ENCODE assay signal across 8 mouse cellular contexts in the genomic region with DNA sequence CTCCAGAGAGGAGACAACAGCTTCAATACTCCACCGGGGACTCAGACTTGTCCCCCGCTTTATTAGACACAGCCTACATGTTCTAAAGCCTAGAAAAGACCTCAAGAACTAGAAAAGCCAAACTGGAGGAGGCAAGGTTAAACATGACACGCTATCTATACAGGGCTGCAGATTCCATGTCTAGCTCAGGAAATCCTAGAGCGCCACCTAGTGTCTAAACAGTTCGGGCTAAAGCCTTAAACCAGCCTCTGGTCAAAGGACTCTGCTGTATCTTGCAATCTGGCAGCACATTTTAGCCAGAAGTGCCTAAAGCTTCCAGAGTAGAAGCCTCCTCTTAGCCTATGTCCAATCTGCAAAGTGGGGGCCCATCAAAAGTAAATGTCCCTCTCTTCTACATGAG. TPM values are rescaled to one million over a fixed set of nuclear protein-coding genes. Genes with fewer than 3 reads are reported as not detected.
DNase-seq lines count a peak whose midpoint lies in the region; ATAC-seq and TF ChIP-seq lines count a peak whose summit lies in the region.

No protein-coding gene starts in this region.

- H3K27me3 ChIP-seq in intestine, postnatal 0 days (replicated peaks; ENCODE audit: control insufficient read depth, insufficient read depth, low read length) = no peaks in the 10 kb centered on the region
- H3K27me3 ChIP-seq in midbrain, embryonic 10.5 days (ENCODE audit: low read depth, poor library complexity, severe bottlenecking) = no peaks in the 10 kb centered on the region

- intact Hi-C loops in gastrocnemius, postnatal 14 days (cut with DNase I; ENCODE audit: low total_unique reads) = no loop called here
- intact Hi-C loops in left cerebral cortex, postnatal 36 days (cut with DNase I) = loop anchor here (2.0 to 10.0 kb wide), 3 partner anchors 79 to 477 kb away; no protein-coding TSS in a partner anchor

- H3K9me3 ChIP-seq in intestine, postnatal 0 days (ENCODE audit: control insufficient read depth) = no peaks in the 10 kb centered on the region
- H3K9me3 ChIP-seq in midbrain, embryonic 10.5 days (replicated peaks) = no peaks in the 10 kb centered on the region

- H3K36me3 ChIP-seq in intestine, postnatal 0 days (ENCODE audit: control insufficient read depth, insufficient read depth) = no peaks in the 10 kb centered on the region
- H3K36me3 ChIP-seq in midbrain, embryonic 10.5 days = no peaks in the 10 kb centered on the region

- WGBS in intestine, postnatal 0 days = 9% methylated on average over 5 of the region's 5 CpGs
- WGBS in midbrain, embryonic 10.5 days = 12% methylated on average over 5 of the region's 5 CpGs

- H3K4me1 ChIP-seq in intestine, postnatal 0 days (replicated peaks; ENCODE audit: control insufficient read depth, insufficient read depth, low read length) = no peaks in the 10 kb centered on the region
- H3K4me1 ChIP-seq in midbrain, embryonic 10.5 days = no peaks in the 10 kb centered on the region

- no peak overlapping the region for H3K9ac ChIP-seq in intestine, postnatal 0 days (ENCODE audit: low read depth, low read length)

- no peak overlapping the region for H3K4me3 ChIP-seq in intestine, postnatal 0 days (ENCODE audit: low read depth, low read length)
- no peak overlapping the region for H3K4me3 ChIP-seq in midbrain, embryonic 10.5 days

- peak; percentile 76 for DNase-seq in CD4-positive, CD25-positive, alpha-beta regulatory T cell, adult 2 months (ENCODE audit: low read depth, low spot score)
- DNase-seq in gastrocnemius, postnatal 14 days = peak; percentile 46
- peak; percentile 38 to 63 for DNase-seq in left cerebral cortex, postnatal 36 days (ENCODE audit: low spot score in 2 of 2)
- DNase-seq in midbrain, embryonic 10.5 days (ENCODE audit: low spot score) = peak; percentile 68
- peak; percentile 57 for DNase-seq in skeletal muscle tissue, adult 2 months (ENCODE audit: low read depth, low spot score)

- peak; percentile 94 for TF ChIP-seq CTCF in intestine, postnatal 0 days (IDR thresholded peaks at IDR 0.05; ENCODE audit: low read depth)

- no peak overlapping the region for H3K27ac ChIP-seq in intestine, postnatal 0 days (ENCODE audit: low read depth, low read length)
- no peak overlapping the region for H3K27ac ChIP-seq in midbrain, embryonic 10.5 days (replicated peaks)

- H3K4me2 ChIP-seq in intestine, postnatal 0 days (replicated peaks; ENCODE audit: low read depth) = no peak overlapping the region

- ATAC-seq in CD4-positive, CD25-positive, alpha-beta regulatory T cell, adult 4 months = no peak
- ATAC-seq in common myeloid progenitor, adult 5-6 weeks (replicated peaks; ENCODE audit: low read depth, poor library complexity, severe bottlenecking) = peak; percentile 78
- peak; percentile 68 for ATAC-seq in intestine, postnatal 0 days

RNA-seq across cellular contexts. Expression of a gene that starts 15.1 kb away (rescaled TPM):
- polyA plus RNA-seq in CD4-positive, CD25-positive, alpha-beta regulatory T cell, adult 4 months (2017; shearing (Covaris generic)) = 1 to 10 TPM; 4.4 to 5.0 TPM
- 2.4 and 4.6 TPM in 2 replicates for total RNA-seq in common myeloid progenitor, adult 5-6 weeks (2017)
- under 1 TPM in 1 of 2 experiments, not detected in 1; 0.18 TPM for total RNA-seq in gastrocnemius, postnatal 14 days (2021)
- polyA plus RNA-seq in intestine, postnatal 0 days (2015; fragmentation: Nextera tagmentation; extraction: Ambion mirVana) = 4.5 and 4.9 TPM in 2 replicates
- 1 to 10 TPM in 1 of 2 experiments, under 1 TPM in 1; 0.96 to 1.0 TPM for total RNA-seq in left cerebral cortex, postnatal 36 days (2021)
- 0.87 and 1.0 TPM in 2 replicates for polyA plus RNA-seq in midbrain, embryonic 10.5 days (2016; fragmentation: Nextera tagmentation; extraction: Ambion mirVana)

RNA-seq across cellular contexts. Expression of a gene that starts 15.2 kb away (rescaled TPM):
- not detected for polyA plus RNA-seq in CD4-positive, CD25-positive, alpha-beta regulatory T cell, adult 4 months (2017; shearing (Covaris generic))
- total RNA-seq in common myeloid progenitor, adult 5-6 weeks (2017) = not detected in 2 replicates
- total RNA-seq in gastrocnemius, postnatal 14 days (2021) = under 1 TPM; 0.27 to 0.44 TPM
- polyA plus RNA-seq in intestine, postnatal 0 days (2015; fragmentation: Nextera tagmentation; extraction: Ambion mirVana) = 0.16 and 0.21 TPM in 2 replicates
- 1 to 10 TPM; 8.5 to 10.0 TPM for total RNA-seq in left cerebral cortex, postnatal 36 days (2021)
- 0.31 and 0.62 TPM in 2 replicates for polyA plus RNA-seq in midbrain, embryonic 10.5 days (2016; fragmentation: Nextera tagmentation; extraction: Ambion mirVana)
